Mouse (Mus musculus): ENCODE data around the gene R3hdm1. TPM values are rescaled to one million over a fixed set of nuclear protein-coding genes. Genes with fewer than 3 reads are reported as not detected.
A peak's percentile ranks its signal among the peaks of the same experiment; 100 is the strongest.
"Not testable (repeated sequence)": the region's sequence is repeated elsewhere in the genome, so short reads cannot be mapped to it uniquely, and the experiment has no call there.

The R3hdm1 gene
- polyA plus RNA-seq, 1 experiment from 2014 or later: 49.7 TPM

GRCm38 (mm10) chr1:128103520-128104088 is 503 bp downstream of the R3hdm1 start:
- no peaks in the 10 kb centered on the region for H3K36me3 ChIP-seq (ENCODE audit: insufficient read depth, low read length)
- no peaks in the 10 kb centered on the region for H3K27me3 ChIP-seq (ENCODE audit: insufficient read depth, low read length)
- peak overlapping the region; percentile 95 for H3K4me3 ChIP-seq (replicated peaks; ENCODE audit: low read depth, low read length)
- H3K4me2 ChIP-seq (ENCODE audit: low read length): peak overlapping the region; percentile 69
- H3K27ac ChIP-seq: peak overlapping the region; percentile 93
- H3K9me3 ChIP-seq (replicated peaks; ENCODE audit: low read length): no peaks in the 10 kb centered on the region
- DNase-seq (ENCODE audit: low spot score): peak; percentile 66
- ATAC-seq (replicated peaks; ENCODE audit: low FRiP score, low read depth): peak; percentile 64
- 0 out of 2 replicates have a peak, but pooled peaks cover 7% of the 10 kb centered on the region for H3K4me1 ChIP-seq (replicated peaks; ENCODE audit: insufficient read depth, low read length)
- H3K9ac ChIP-seq (ENCODE audit: low read depth, low read length): peak overlapping the region; percentile 82
- no peak; the same call in 1 of the 2 replicates for TF ChIP-seq CTCF (IDR thresholded peaks at IDR 0.05; ENCODE audit: low read depth)
- WGBS: under 1% methylated on average over 37 of the region's 47 CpGs

- 94% methylated on average over 4 of the region's 4 CpGs for WGBS
- Histone ChIP-seq H3K27me3 (ENCODE audit: insufficient read depth, low read length) (no peaks in the 10 kb centered on the region), H3K4me2 (ENCODE audit: low read length) (no peak overlapping the region), H3K9ac (ENCODE audit: low read depth, low read length) (no peak overlapping the region), H3K36me3 (ENCODE audit: insufficient read depth, low read length) (no peaks in the 10 kb centered on the region), H3K27ac (no peak overlapping the region), H3K9me3 (replicated peaks; ENCODE audit: low read length) (no peaks in the 10 kb centered on the region), H3K4me3 (replicated peaks; ENCODE audit: low read depth, low read length) (no peak overlapping the region), H3K4me1 (replicated peaks; ENCODE audit: insufficient read depth, low read length) (no peaks in the 10 kb centered on the region)
- no peak for TF ChIP-seq CTCF (IDR thresholded peaks at IDR 0.05; ENCODE audit: low read depth)
- ATAC-seq (replicated peaks; ENCODE audit: low FRiP score, low read depth): no peak
- DNase-seq (ENCODE audit: low spot score): no peak
Measured at GRCm38 (mm10) chr1:128120913-128121627, 18.0 kb downstream of the R3hdm1 start.

GRCm38 (mm10) chr1:128136222-128136621 is 33.1 kb downstream of the R3hdm1 start:
- not testable (repeated sequence) for ATAC-seq (replicated peaks; ENCODE audit: low FRiP score, low read depth); H3K9ac ChIP-seq (ENCODE audit: low read depth, low read length); DNase-seq (ENCODE audit: low spot score); H3K27me3 ChIP-seq (ENCODE audit: insufficient read depth, low read length); H3K27ac ChIP-seq; H3K36me3 ChIP-seq (ENCODE audit: insufficient read depth, low read length); H3K4me2 ChIP-seq (ENCODE audit: low read length); H3K4me1 ChIP-seq (replicated peaks; ENCODE audit: insufficient read depth, low read length); H3K4me3 ChIP-seq (replicated peaks; ENCODE audit: low read depth, low read length); H3K9me3 ChIP-seq (replicated peaks; ENCODE audit: low read length)

- H3K27ac ChIP-seq: no peak overlapping the region
- H3K4me3 ChIP-seq (replicated peaks; ENCODE audit: low read depth, low read length): no peak overlapping the region
- no peak overlapping the region for H3K9ac ChIP-seq (ENCODE audit: low read depth, low read length)
- H3K27me3 ChIP-seq (ENCODE audit: insufficient read depth, low read length): no peaks in the 10 kb centered on the region
- no peaks in the 10 kb centered on the region for H3K36me3 ChIP-seq (ENCODE audit: insufficient read depth, low read length)
- DNase-seq (ENCODE audit: low spot score): peak; percentile 64
- ATAC-seq (replicated peaks; ENCODE audit: low FRiP score, low read depth): no peak
- no peaks in the 10 kb centered on the region for H3K9me3 ChIP-seq (replicated peaks; ENCODE audit: low read length)
- H3K4me1 ChIP-seq (replicated peaks; ENCODE audit: insufficient read depth, low read length): no peaks in the 10 kb centered on the region
- peak; percentile 68 for TF ChIP-seq CTCF (IDR thresholded peaks at IDR 0.05; ENCODE audit: low read depth)
- no peak overlapping the region for H3K4me2 ChIP-seq (ENCODE audit: low read length)
Measured at GRCm38 (mm10) chr1:128141039-128141438, 37.9 kb downstream of the R3hdm1 start.

DNA sequence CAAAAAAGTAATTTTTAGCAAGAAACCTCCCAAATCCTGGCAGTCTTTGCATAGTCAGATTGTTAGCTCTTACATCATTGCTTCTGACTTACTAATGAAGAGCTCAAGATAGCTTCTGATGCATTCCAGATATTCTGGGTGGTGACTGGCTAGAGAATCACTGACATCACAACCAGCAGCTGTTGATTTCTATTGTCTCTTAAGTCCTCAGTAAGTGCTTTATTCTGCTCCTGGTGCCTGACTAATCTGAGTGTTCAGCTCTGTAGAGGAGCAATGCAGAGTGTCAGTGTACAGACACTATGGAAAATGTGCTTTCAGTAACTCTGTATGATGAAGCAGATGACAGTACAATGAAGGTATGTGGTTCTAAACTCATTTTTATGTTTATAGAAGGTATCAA is 38.6 kb downstream of the R3hdm1 start:
- Histone ChIP-seq H3K4me1 (replicated peaks; ENCODE audit: insufficient read depth, low read length) (no peaks in the 10 kb centered on the region), H3K27ac (no peak overlapping the region), H3K9ac (ENCODE audit: low read depth, low read length) (no peak overlapping the region), H3K4me3 (replicated peaks; ENCODE audit: low read depth, low read length) (no peak overlapping the region), H3K36me3 (ENCODE audit: insufficient read depth, low read length) (no peaks in the 10 kb centered on the region), H3K4me2 (ENCODE audit: low read length) (no peak overlapping the region), H3K27me3 (ENCODE audit: insufficient read depth, low read length) (no peaks in the 10 kb centered on the region), H3K9me3 (replicated peaks; ENCODE audit: low read length) (no peaks in the 10 kb centered on the region)
- TF ChIP-seq CTCF (IDR thresholded peaks at IDR 0.05; ENCODE audit: low read depth): no peak
- no peak for ATAC-seq (replicated peaks; ENCODE audit: low FRiP score, low read depth)
- DNase-seq (ENCODE audit: low spot score): no peak

- 96% methylated on average over 1 of the region's 1 CpGs for WGBS
- no peak for ATAC-seq (replicated peaks; ENCODE audit: low FRiP score, low read depth)
- DNase-seq (ENCODE audit: low spot score): no peak
- H3K9ac ChIP-seq (ENCODE audit: low read depth, low read length): no peak overlapping the region
- no peaks in the 10 kb centered on the region for H3K36me3 ChIP-seq (ENCODE audit: insufficient read depth, low read length)
- H3K27ac ChIP-seq: no peak overlapping the region
- H3K4me2 ChIP-seq (ENCODE audit: low read length): no peak overlapping the region
- H3K9me3 ChIP-seq (replicated peaks; ENCODE audit: low read length): no peaks in the 10 kb centered on the region
- H3K4me1 ChIP-seq (replicated peaks; ENCODE audit: insufficient read depth, low read length): no peaks in the 10 kb centered on the region
- no peak for TF ChIP-seq CTCF (IDR thresholded peaks at IDR 0.05; ENCODE audit: low read depth)
- H3K27me3 ChIP-seq (ENCODE audit: insufficient read depth, low read length): no peaks in the 10 kb centered on the region
- no peak overlapping the region for H3K4me3 ChIP-seq (replicated peaks; ENCODE audit: low read depth, low read length)
Measured at GRCm38 (mm10) chr1:128166956-128167355, 63.9 kb downstream of the R3hdm1 start.
